Mouse (Mus musculus) testis, adult 2 months (tissue): ENCODE data around the gene Amer1.

Experiments
- CTCF ChIP-seq: fragments of 200-500 bp; IDR thresholded peaks from 2 replicates; pipeline ENCODE4 v1.5.1; 2012; ENCODE audit warnings: low read depth, mild to moderate bottlenecking, inconsistent platforms, low read length, moderate library complexity; ENCODE audit not compliant: control insufficient read depth, insufficient read depth, insufficient replicate concordance
- POLR2A ChIP-seq: fragments of 200-500 bp; IDR thresholded peaks from 2 replicates; pipeline ENCODE4 v1.6.1; 2012; ENCODE audit warnings: low read depth, mild to moderate bottlenecking, inconsistent platforms, low read length, moderate library complexity; ENCODE audit not compliant: control insufficient read depth

DNA sequence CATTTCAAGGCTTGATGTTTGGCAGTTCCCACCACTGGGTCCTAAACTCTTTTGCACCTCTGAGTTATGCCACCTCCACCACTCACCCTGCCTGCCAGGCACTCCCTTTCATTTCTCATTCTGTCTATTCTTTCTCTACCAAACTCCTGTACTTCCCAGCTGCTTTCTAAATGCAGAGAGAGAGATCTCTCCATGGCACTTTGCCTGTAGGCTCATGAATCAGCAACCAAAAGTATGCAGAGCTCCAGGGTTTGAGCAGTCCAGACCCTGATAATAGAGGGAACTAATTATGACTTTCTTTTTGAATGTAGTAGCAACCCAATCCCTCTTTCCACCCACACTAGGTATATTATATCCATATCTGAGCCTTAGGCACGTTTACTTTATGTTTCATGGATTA lies 2.4 kb downstream of the Amer1 start:
- no peak for TF ChIP-seq CTCF
- TF ChIP-seq POLR2A: no peak
